8 mouse cellular contexts compared by ENCODE assay signal in genomic region chr3:50443942-50444341, GRCm38 (mm10). TPM values are rescaled to one million over a fixed set of nuclear protein-coding genes. Genes with fewer than 3 reads are reported as not detected.
DNase-seq lines count a peak whose midpoint lies in the region; ATAC-seq and TF ChIP-seq lines count a peak whose summit lies in the region.

No protein-coding gene starts in this region.

- H3K36me3 ChIP-seq in heart, postnatal 0 days (replicated peaks; ENCODE audit: control insufficient read depth, insufficient read depth, low read length) = no peaks in the 10 kb centered on the region
- H3K36me3 ChIP-seq in hindbrain, postnatal 0 days (ENCODE audit: insufficient read depth, low read length) = no peaks in the 10 kb centered on the region
- no peaks in the 10 kb centered on the region for H3K36me3 ChIP-seq in midbrain, embryonic 15.5 days (replicated peaks)

- intact Hi-C loops in left cerebral cortex, postnatal 14 days (cut with DNase I) = no loop called here

- 30% methylated on average over 9 of the region's 9 CpGs for WGBS in heart, postnatal 0 days
- WGBS in hindbrain, postnatal 0 days = 9% methylated on average over 9 of the region's 9 CpGs
- 5% methylated on average over 9 of the region's 9 CpGs for WGBS in midbrain, embryonic 15.5 days

- no peak for TF ChIP-seq POLR2A in brain, embryonic 14.5 days (IDR thresholded peaks at IDR 0.05; ENCODE audit: borderline replicate concordance, extremely low read depth, insufficient read depth, insufficient read length, poor library complexity, severe bottlenecking)

- peak overlapping the region; percentile 44 for H3K4me3 ChIP-seq in heart, postnatal 0 days (ENCODE audit: low read depth, low read length)
- peak overlapping the region; percentile 32 for H3K4me3 ChIP-seq in hindbrain, postnatal 0 days (ENCODE audit: low read length)
- peak overlapping the region; percentile 36 for H3K4me3 ChIP-seq in midbrain, embryonic 15.5 days

- TF ChIP-seq EP300 in heart, postnatal 0 days (IDR thresholded peaks at IDR 0.05; ENCODE audit: low read depth) = no peak

- no peak for ATAC-seq in heart, postnatal 0 days (ENCODE audit: insufficient read depth, low read depth)
- ATAC-seq in hindbrain, postnatal 0 days = no peak
- ATAC-seq in midbrain, embryonic 15.5 days (replicated peaks) = peak; percentile 57

- H3K9me3 ChIP-seq in heart, postnatal 0 days (replicated peaks; ENCODE audit: control insufficient read depth, low read length) = no peaks in the 10 kb centered on the region
- no peaks in the 10 kb centered on the region for H3K9me3 ChIP-seq in hindbrain, postnatal 0 days (ENCODE audit: low read length)
- H3K9me3 ChIP-seq in midbrain, embryonic 15.5 days = no peaks in the 10 kb centered on the region

- 0 out of 2 replicates have a peak, but pooled peaks cover 4% of the 10 kb centered on the region for H3K4me1 ChIP-seq in heart, postnatal 0 days (ENCODE audit: control insufficient read depth, insufficient read depth)
- H3K4me1 ChIP-seq in hindbrain, postnatal 0 days (ENCODE audit: insufficient read depth, low read length) = no peaks in the 10 kb centered on the region; the same call in 1 of the 2 replicates
- H3K4me1 ChIP-seq in midbrain, embryonic 15.5 days = peaks cover 16% of the 10 kb centered on the region

- no peak overlapping the region for H3K27ac ChIP-seq in heart, postnatal 0 days (ENCODE audit: low read depth)
- peak overlapping the region; percentile 42; the same call in 1 of the 2 replicates for H3K27ac ChIP-seq in hindbrain, postnatal 0 days
- no peak overlapping the region for H3K27ac ChIP-seq in midbrain, embryonic 15.5 days

- no peaks in the 10 kb centered on the region for H3K27me3 ChIP-seq in heart, postnatal 0 days (ENCODE audit: control insufficient read depth, insufficient read depth, low read length)
- no peaks in the 10 kb centered on the region for H3K27me3 ChIP-seq in hindbrain, postnatal 0 days (ENCODE audit: insufficient read depth, low read length)
- no peaks in the 10 kb centered on the region for H3K27me3 ChIP-seq in midbrain, embryonic 15.5 days (replicated peaks)

- peak overlapping the region; percentile 63 for H3K4me2 ChIP-seq in heart, postnatal 0 days (ENCODE audit: low read depth, low read length)
- peak overlapping the region; percentile 53 for H3K4me2 ChIP-seq in hindbrain, postnatal 0 days (ENCODE audit: low read depth, low read length)
- H3K4me2 ChIP-seq in midbrain, embryonic 15.5 days = peak overlapping the region; percentile 68

- no peak for DNase-seq in heart, postnatal 0 days (ENCODE audit: low spot score)
- DNase-seq in heart, adult 18-20 months = no peak
- peak; percentile 37 for DNase-seq in brain, embryonic 14.5 days (ENCODE audit: low read depth)
- no peak for DNase-seq in hindbrain, postnatal 0 days (ENCODE audit: low spot score)
- no peak for DNase-seq in urinary bladder, adult 2 months (ENCODE audit: low spot score)
- no peak for DNase-seq in gastrocnemius, postnatal 10 days
- DNase-seq in left cerebral cortex, postnatal 14 days (ENCODE audit: low spot score in 2 of 2) = no peak

- TF ChIP-seq CTCF in heart, postnatal 0 days (IDR thresholded peaks at IDR 0.05; ENCODE audit: low read depth) = no peak
- no peak for TF ChIP-seq CTCF in brain, embryonic 14.5 days (IDR thresholded peaks at IDR 0.05; ENCODE audit: borderline replicate concordance, extremely low read depth, insufficient read depth, insufficient read length)
- no peak for TF ChIP-seq CTCF in hindbrain, postnatal 0 days (IDR thresholded peaks at IDR 0.05; ENCODE audit: low read depth)

- peak overlapping the region; percentile 0; the same call in 1 of the 2 replicates for H3K9ac ChIP-seq in heart, postnatal 0 days (replicated peaks; ENCODE audit: low read depth, low read length)
- no peak overlapping the region; the same call in 1 of the 2 replicates for H3K9ac ChIP-seq in hindbrain, postnatal 0 days (replicated peaks; ENCODE audit: low read length)
- no peak overlapping the region for H3K9ac ChIP-seq in midbrain, embryonic 15.5 days

RNA-seq across cellular contexts. Expression of gene Slc7a11, which starts 0.5 kb away (rescaled TPM):
- total RNA-seq in heart, postnatal 0 days (2014; rRNA removed; ENCODE audit: low replicate concordance) = 0.08 and 0.97 TPM in 2 replicates
- 0.04 and 0.05 TPM in 2 replicates for polyA plus RNA-seq in heart, postnatal 0 days (2015; fragmentation: Nextera tagmentation; extraction: Ambion mirVana)
- total RNA-seq in heart, adult 18-20 months (2021) = under 1 TPM in 1 of 2 experiments, not detected in 1; 0.26 TPM
- polyA plus RNA-seq in brain, embryonic 14.5 days (2012; rRNA removed) = 1.9 and 3.4 TPM in 2 replicates
- total RNA-seq in hindbrain, postnatal 0 days (2014; rRNA removed) = 18.0 TPM in 2 replicates
- 4.1 and 4.8 TPM in 2 replicates for polyA plus RNA-seq in hindbrain, postnatal 0 days (2015; fragmentation: Nextera tagmentation; extraction: Ambion mirVana)
- polyA plus RNA-seq in midbrain, embryonic 15.5 days (2015; fragmentation: Nextera tagmentation; extraction: Ambion mirVana) = 2.2 and 2.5 TPM in 2 replicates
- polyA plus RNA-seq in urinary bladder, adult 2 months (2012; rRNA removed) = 0.33 and 0.50 TPM in 2 replicates
- under 1 TPM; 0.42 to 0.47 TPM for total RNA-seq in gastrocnemius, postnatal 10 days (2021)
- 10 to 100 TPM; 20.7 to 22.6 TPM for total RNA-seq in left cerebral cortex, postnatal 14 days (2021)
